Mouse (Mus musculus) midbrain, embryonic 16.5 days (tissue): Measurements from ENCODE around the gene Herc4. TPM values are rescaled to one million over a fixed set of nuclear protein-coding genes. Genes with fewer than 3 reads are reported as not detected.

Source experiments
- ATAC-seq: fragments of 200-750 bp; cut with Nextera tagmentation; 2 replicates; pipeline ENCODE4 v1.8.0; 2017; ENCODE audit warnings: moderate TSS enrichment
- H3K27ac ChIP-seq: fragments of 300-500 bp; sonication (generic); 2 replicates; pipeline ENCODE4 v1.5.1; 2014; ENCODE audit warnings: mild to moderate bottlenecking, low read length, mixed read lengths
- H3K27me3 ChIP-seq: fragments of 300-500 bp; sonication (generic); 2 replicates; pipeline ENCODE4 v1.6.1; 2014; ENCODE audit warnings: low read depth, low read length, mixed read lengths; ENCODE audit not compliant: control insufficient read depth, insufficient read depth
- H3K36me3 ChIP-seq: fragments of 300-500 bp; sonication (generic); 2 replicates; pipeline ENCODE4 v1.6.1; 2014; ENCODE audit warnings: mild to moderate bottlenecking, low read length, moderate library complexity, mixed read lengths; ENCODE audit not compliant: control insufficient read depth, insufficient read depth
- H3K4me1 ChIP-seq: fragments of 300-500 bp; sonication (generic); 2 replicates; pipeline ENCODE4 v1.6.1; 2014; ENCODE audit warnings: mild to moderate bottlenecking, low read length, mixed read lengths; ENCODE audit not compliant: control insufficient read depth, insufficient read depth
- H3K4me2 ChIP-seq: fragments of 300-500 bp; sonication (generic); 2 replicates; pipeline ENCODE4 v1.6.1; 2014; ENCODE audit warnings: mild to moderate bottlenecking, low read length, mixed read lengths
- H3K4me3 ChIP-seq: fragments of 300-500 bp; sonication (generic); 2 replicates; pipeline ENCODE4 v1.5.1; 2014; ENCODE audit warnings: low read depth, mild to moderate bottlenecking, low read length, moderate library complexity, mixed read lengths
- H3K9ac ChIP-seq: fragments of 300-500 bp; sonication (generic); 2 replicates; pipeline ENCODE4 v1.6.1; 2014; ENCODE audit warnings: low read depth, low read length, mixed read lengths
- H3K9me3 ChIP-seq: fragments of 300-500 bp; sonication (generic); replicated peaks from 2 replicates; pipeline ENCODE4 v1.6.1; 2014; ENCODE audit warnings: mild to moderate bottlenecking, low read length, mixed read lengths; ENCODE audit not compliant: control insufficient read depth, poor library complexity, severe bottlenecking
- WGBS: fragments of 180-500 bp; shearing (Covaris S2); extraction: QIAGEN DNeasy Blood & Tissue Kit; methylation state at CpG from one replicate; pipeline ENCODE4 v1.1.7; 2014; 5-methylcytosine and 5-hydroxymethylcytosine counted together
- polyA plus RNA-seq: library from polyadenylated mRNA; unstranded; fragments of >200 nt; fragmentation: Nextera tagmentation; extraction: Ambion mirVana; gene quantifications from 2 replicates; pipeline ENCODE4 v1.2.1, GENCODE M21; 2015

Gene Herc4
- polyA plus RNA-seq, 1 experiment from 2014 or later: 26.4 TPM

DNA sequence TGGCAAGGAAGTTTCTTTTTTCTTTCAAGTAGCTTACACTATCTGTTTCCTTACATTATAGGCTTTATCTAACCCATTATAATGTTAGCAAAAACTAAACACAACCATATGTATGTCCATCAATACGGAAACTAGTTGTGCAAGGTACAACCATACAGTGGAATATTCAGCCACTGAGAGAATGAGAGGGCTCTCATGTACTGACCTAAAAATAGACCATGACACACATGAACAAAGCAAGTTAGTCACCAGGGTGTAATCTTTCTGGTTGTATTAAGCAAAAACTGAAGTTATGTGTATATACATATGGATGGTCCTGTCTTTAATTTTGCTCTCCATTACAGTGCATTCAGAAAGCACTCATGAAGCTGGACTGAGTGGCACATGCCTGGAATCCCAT is 83.5 kb downstream of the Herc4 start:
- Histone ChIP-seq H3K36me3 (peaks cover 20% of the 10 kb centered on the region), H3K27me3 (no peaks in the 10 kb centered on the region), H3K4me2 (no peak overlapping the region), H3K4me3 (no peak overlapping the region), H3K9me3 (no peaks in the 10 kb centered on the region), H3K9ac (no peak overlapping the region), H3K4me1 (no peaks in the 10 kb centered on the region), H3K27ac (no peak overlapping the region)
- 89% methylated on average over 1 of the region's 1 CpGs for WGBS
- no peak for ATAC-seq

DNA sequence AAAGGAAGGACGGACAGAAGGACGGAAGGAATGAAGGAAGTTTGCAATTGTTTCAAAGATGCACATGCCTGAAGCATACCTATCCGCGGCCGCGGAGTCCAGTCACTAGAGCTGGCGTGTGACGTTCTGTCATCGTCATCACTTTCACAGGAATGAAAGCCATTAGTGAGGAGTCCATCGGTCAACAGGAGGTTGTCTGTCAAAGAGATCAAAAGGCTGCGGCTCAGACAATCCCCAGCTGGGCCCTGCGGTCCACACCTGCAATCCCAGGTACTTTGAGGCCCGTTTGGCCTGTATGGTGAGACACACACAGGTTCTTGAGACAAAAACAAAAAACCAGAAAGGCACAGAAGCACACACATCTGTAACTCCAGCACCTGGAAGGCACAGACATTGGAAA is 93.3 kb downstream of the Herc4 start:
- whole genome bisulfite sequencing: 52% methylated on average over 13 of the region's 13 CpGs
- H3K9me3 ChIP-seq: no peaks in the 10 kb centered on the region
- no peaks in the 10 kb centered on the region for H3K36me3 ChIP-seq
- H3K4me1 ChIP-seq: peaks cover 20% of the 10 kb centered on the region
- ATAC-seq: no peak
- no peak overlapping the region for H3K27ac ChIP-seq
- peak overlapping the region; percentile 46; the same call in 1 of the 2 replicates for H3K9ac ChIP-seq
- peak overlapping the region; percentile 59 for H3K4me2 ChIP-seq
- H3K4me3 ChIP-seq: peak overlapping the region; percentile 85
- no peaks in the 10 kb centered on the region for H3K27me3 ChIP-seq

DNA sequence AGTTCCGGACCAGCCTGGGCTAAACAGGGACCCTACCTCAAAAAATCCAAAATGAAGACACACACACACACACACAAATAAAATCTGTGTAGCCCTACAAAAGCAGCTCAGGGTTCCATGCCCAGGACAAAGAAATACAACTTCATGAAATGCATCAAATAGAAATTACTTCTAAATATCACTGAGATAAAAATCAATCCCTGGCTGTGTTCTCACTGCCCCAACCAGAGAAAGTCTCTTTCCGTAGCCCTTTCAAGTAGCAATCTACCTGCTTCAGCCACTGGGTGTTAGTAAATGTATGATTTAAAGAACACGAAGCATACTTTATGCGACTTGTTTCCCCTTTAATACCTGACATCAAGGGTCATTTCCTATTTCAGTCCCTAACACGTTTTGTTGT is 93.7 kb downstream of the Herc4 start:
- WGBS: 28% methylated on average over 5 of the region's 5 CpGs

DNA sequence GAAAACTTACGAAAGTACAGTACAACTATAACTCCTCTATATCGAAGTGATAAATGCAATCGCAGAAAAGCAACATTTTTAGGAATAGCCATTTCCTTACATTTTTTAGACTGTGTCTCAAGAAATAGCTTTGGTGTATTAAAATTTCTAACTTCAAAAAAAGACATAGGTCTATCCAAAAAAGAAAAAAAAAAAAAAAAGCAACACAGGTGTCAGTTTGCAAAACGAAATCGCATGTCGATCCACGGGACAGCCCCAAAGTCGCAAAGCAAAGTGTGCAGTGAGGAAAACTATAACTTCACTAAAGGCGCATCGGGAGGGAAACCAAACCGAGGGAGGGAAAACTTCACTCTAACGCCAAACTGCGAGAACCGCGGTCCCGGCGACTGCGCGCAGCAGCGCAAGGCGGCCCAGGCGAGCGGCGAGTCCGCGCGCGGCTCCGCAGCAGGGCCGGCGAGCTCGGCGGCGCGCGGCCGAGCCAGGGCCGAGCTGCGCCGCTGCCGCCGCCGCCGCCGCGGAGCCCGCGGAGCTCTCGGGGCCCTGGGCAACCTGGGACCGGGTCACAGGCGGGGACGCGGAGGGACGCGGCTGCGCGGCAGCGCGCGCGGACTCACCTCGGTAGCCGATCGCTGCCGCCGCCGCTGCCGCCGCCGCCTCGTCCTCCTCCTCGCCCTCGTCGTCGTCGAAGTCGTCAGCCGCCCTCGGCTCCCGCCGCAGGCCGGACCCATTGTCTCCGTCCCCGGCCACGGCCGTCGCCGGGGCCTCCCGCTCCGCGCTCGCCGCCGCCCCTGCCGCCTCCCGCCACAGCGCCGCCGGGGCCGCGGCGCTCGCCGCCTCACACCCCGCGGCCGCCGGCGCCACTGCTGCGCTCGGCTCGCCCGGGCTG is 94.6 kb downstream of the Herc4 start:
- Histone ChIP-seq H3K36me3 (no peaks in the 10 kb centered on the region), H3K4me2 (peak overlapping the region; percentile 59), H3K9ac (peak overlapping the region; percentile 91), H3K9me3 (no peaks in the 10 kb centered on the region), H3K27me3 (no peaks in the 10 kb centered on the region), H3K27ac (peak overlapping the region; percentile 90), H3K4me1 (peaks cover 20% of the 10 kb centered on the region), H3K4me3 (peak overlapping the region; percentile 85)
- peak; percentile 85 for ATAC-seq
- WGBS: 2% methylated on average over 70 of the region's 113 CpGs

More for the DNA sequence above, 93.7 kb downstream of the Herc4 start:
- Histone ChIP-seq H3K4me1 (peaks cover 20% of the 10 kb centered on the region), H3K4me3 (peak overlapping the region; percentile 85), H3K9ac (peak overlapping the region; percentile 46), H3K4me2 (peak overlapping the region; percentile 59), H3K27me3 (no peaks in the 10 kb centered on the region), H3K36me3 (no peaks in the 10 kb centered on the region), H3K9me3 (no peaks in the 10 kb centered on the region), H3K27ac (no peak overlapping the region)
- ATAC-seq: no peak

DNA sequence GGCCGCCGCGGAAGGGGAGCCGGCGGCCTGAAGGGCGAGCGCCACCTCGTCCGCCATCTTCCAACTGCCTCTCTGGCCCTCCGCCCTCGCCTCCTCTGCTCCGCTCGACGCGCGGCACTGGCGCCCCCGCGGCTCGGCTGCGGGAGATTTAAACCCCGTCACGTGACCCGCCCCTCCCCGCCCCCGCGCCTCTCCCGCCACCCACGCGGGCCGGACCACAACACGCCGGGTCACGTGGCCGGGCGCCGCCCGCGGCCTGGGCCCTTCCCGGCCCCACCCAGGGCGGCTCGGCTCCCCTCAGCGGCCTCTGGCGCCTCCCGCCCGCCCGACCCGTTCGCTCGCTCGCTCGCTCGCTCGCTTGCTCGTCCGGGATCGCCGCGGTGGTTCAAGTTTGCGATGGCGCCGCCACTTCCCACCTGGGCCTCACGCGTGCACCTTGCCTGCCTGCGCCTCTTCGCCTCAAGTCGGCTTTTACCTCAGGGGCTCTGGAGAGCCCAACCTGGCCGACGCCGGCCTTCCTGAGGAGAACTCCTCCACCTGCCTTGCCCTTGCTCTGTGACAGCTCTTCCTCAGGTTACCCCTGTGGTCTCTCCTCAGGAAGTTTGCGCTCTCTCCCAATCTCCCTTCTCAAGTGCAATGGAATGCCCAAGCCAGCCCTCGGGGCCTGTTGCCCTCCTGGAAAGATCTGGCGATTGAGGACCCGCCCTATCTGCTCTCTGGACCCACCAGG is 95.5 kb downstream of the Herc4 start:
- Histone ChIP-seq H3K4me1 (peaks cover 20% of the 10 kb centered on the region), H3K9ac (peak overlapping the region; percentile 91), H3K36me3 (no peaks in the 10 kb centered on the region), H3K4me3 (peak overlapping the region; percentile 85), H3K4me2 (peak overlapping the region; percentile 59), H3K27me3 (no peaks in the 10 kb centered on the region), H3K9me3 (no peaks in the 10 kb centered on the region), H3K27ac (peak overlapping the region; percentile 90)
- ATAC-seq: peak; percentile 97
- under 1% methylated on average over 49 of the region's 74 CpGs for WGBS

DNA sequence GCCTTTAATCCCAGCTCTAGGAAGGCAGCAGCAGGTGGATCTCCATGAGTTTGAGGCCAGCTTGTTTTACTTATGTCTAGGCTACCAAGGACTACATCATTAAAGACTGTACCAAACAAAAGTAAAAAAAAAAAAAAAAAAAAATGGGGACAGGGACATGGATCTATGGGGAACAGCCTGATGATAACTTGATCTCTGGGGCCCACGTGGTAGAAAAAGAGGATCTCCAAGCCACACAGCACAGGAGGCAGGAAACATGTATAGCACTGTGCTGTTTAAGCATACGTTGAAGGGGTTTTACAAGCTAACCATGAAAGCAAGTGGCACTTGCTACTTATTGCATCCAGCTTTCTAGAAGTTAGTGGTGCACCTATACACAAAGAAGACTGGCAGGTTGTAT is 97.7 kb downstream of the Herc4 start:
- Histone ChIP-seq H3K27me3 (no peaks in the 10 kb centered on the region), H3K4me2 (no peak overlapping the region), H3K4me1 (peaks cover 14% of the 10 kb centered on the region), H3K27ac (no peak overlapping the region), H3K9me3 (no peaks in the 10 kb centered on the region), H3K9ac (no peak overlapping the region), H3K36me3 (no peaks in the 10 kb centered on the region), H3K4me3 (no peak overlapping the region)
- 80% methylated on average over 2 of the region's 2 CpGs for WGBS
- ATAC-seq: no peak

DNA sequence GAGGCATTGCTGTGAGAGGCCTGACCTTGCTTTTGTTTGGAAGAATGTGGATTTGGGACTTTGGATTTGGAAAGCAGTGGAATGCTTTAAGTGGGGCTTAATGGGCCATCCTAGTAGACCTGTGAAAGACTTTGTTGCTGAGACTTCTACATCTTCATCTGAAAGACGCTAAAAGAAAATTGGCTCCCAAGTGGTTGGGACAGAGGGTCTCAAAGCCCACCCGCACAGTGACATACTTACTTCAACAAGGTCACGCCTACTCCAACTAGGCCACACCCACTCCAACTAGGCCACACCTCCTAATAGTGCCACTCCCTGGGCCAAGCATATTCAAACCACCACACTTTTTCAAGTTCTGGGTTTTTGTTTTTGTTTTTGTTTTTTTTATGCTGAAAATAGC is 101.1 kb downstream of the Herc4 start:
- Histone ChIP-seq H3K9me3 (no peaks in the 10 kb centered on the region), H3K27ac (no peak overlapping the region), H3K27me3 (no peaks in the 10 kb centered on the region), H3K9ac (no peak overlapping the region), H3K4me3 (no peak overlapping the region), H3K4me1 (no peaks in the 10 kb centered on the region), H3K4me2 (no peak overlapping the region), H3K36me3 (no peaks in the 10 kb centered on the region)
- ATAC-seq: no peak
- 85% methylated on average over 3 of the region's 3 CpGs for WGBS

DNA sequence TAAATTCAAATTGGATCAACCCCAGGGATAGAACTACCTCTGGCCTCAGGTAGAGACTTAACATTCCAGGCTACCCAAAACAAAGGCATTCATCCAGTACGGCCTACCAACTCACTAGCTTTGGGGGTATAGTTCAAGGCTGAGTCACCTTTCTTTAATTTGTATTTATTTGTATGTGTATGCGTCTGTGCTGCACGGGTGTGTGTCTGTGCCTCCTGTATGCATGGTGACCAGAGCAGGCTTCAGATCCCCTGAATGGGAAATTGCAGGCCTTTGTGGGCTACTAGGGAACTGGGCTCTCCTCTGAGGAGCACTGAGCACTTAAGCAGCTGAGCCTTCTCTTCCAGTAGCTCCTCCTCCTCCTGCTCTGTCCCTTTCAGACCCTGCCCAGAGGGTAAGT is 104.7 kb downstream of the Herc4 start:
- 44% methylated on average over 3 of the region's 3 CpGs for WGBS
- Histone ChIP-seq H3K36me3 (no peaks in the 10 kb centered on the region), H3K27me3 (no peaks in the 10 kb centered on the region), H3K4me1 (no peaks in the 10 kb centered on the region), H3K9ac (no peak overlapping the region), H3K27ac (no peak overlapping the region), H3K9me3 (no peaks in the 10 kb centered on the region), H3K4me3 (no peak overlapping the region), H3K4me2 (no peak overlapping the region)
- no peak for ATAC-seq

DNA sequence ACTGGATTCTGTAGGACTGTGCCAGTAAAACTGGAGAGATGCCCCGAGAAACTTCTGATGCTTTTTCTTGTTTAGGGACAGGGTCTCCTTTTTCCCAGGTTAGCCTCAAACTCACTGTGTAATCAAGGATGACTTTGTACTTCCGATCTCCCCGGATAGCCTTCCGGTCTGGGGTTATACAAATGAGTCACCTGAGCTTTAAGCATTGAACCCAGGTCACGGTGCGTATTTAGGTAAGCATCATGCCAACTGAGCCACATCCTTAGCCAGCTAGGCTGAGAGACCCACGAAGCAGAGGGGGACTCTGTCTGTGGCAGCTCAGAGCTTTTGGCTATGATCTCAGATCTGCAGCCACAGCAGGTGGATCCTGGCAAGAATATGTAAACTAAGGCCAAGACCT is 107.1 kb downstream of the Herc4 start:
- ATAC-seq: no peak
- H3K4me1 ChIP-seq: no peaks in the 10 kb centered on the region
- no peaks in the 10 kb centered on the region for H3K36me3 ChIP-seq
- no peak overlapping the region for H3K4me3 ChIP-seq
- H3K27ac ChIP-seq: no peak overlapping the region
- H3K9me3 ChIP-seq: no peaks in the 10 kb centered on the region
- no peaks in the 10 kb centered on the region for H3K27me3 ChIP-seq
- 88% methylated on average over 7 of the region's 7 CpGs for WGBS
- no peak overlapping the region for H3K9ac ChIP-seq
- H3K4me2 ChIP-seq: no peak overlapping the region
